Mouse (Mus musculus): ENCODE measurements around the gene Ppp1r16b. TPM values are rescaled to one million over a fixed set of nuclear protein-coding genes. Genes with fewer than 3 reads are reported as not detected.

The Ppp1r16b gene
- polyA plus RNA-seq, 1 experiment from 2014 or later, result 0.06 TPM

DNA sequence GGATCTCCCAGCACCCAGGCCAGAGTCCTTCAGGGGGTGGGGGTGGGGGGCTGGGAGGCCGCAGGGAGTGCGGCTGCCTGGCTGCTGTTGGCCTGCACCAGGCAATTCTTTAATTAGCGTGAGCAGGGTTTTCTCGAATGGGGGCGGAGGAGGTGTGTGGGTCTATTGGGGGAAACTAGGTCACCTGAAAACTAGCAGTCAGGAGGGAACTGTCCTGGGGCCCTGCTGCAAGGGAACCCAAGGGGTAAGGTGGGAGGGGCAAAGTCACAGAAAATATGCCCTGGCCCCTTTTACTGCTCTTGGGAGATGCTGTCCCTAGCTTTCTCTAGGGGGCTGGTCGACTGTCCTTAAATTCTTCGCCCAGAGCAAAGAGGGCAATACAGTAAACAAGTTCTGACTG is 24.4 kb downstream of the Ppp1r16b start:
- DNase-seq (ENCODE audit: low read depth, low spot score), result no peak
- POLR2A ChIA-PET, result no interaction called here
- peaks cover 14% of the 10 kb centered on the region for H3K27me3 ChIP-seq
- CTCF ChIA-PET, result no interaction called here
- ATAC-seq, result no peak
- in situ Hi-C loops (cut with MboI; ENCODE audit: low pct_unique_long_range_greater_than_20kb), result no loop called here
- no peak for TF ChIP-seq CTCF (IDR thresholded peaks at IDR 0.05)

GRCm38 (mm10) chr2:158690116-158690515 is 24.9 kb downstream of the Ppp1r16b start:
- H3K27me3 ChIP-seq, result peaks cover 14% of the 10 kb centered on the region
- ChIA-PET CTCF (no interaction called here), POLR2A (no interaction called here)
- DNase-seq (ENCODE audit: low read depth, low spot score), result no peak
- TF ChIP-seq CTCF (IDR thresholded peaks at IDR 0.05), result no peak
- ATAC-seq, result no peak
- in situ Hi-C loops (cut with MboI; ENCODE audit: low pct_unique_long_range_greater_than_20kb), result no loop called here

GRCm38 (mm10) chr2:158692191-158692590 is 27.0 kb downstream of the Ppp1r16b start:
- TF ChIP-seq CTCF (IDR thresholded peaks at IDR 0.05), result no peak
- CTCF ChIA-PET, result no interaction called here
- ATAC-seq (no peak), DNase-seq (ENCODE audit: low read depth, low spot score) (no peak)
- in situ Hi-C loops (cut with MboI; ENCODE audit: low pct_unique_long_range_greater_than_20kb), result no loop called here
- POLR2A ChIA-PET, result no interaction called here
- peaks cover 22% of the 10 kb centered on the region for H3K27me3 ChIP-seq

DNA sequence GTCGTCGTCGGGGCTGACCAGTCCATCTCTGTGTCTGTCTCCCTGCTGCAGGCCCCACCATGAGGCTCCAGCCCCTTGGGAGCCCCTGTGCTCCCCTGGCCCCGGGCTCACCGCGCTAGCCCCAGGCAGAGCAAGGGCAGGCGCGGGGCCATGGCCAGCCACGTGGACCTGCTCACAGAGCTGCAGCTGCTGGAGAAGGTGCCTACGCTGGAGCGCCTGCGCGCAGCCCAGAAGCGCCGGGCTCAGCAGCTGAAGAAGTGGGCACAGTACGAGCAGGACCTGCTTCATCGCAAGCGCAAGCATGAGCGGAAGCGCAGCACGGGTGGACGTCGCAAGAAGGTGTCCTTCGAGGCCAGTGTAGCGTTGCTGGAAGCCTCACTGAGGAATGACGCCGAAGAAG is 30.6 kb downstream of the Ppp1r16b start:
- ATAC-seq, result no peak
- ChIA-PET CTCF (no interaction called here), POLR2A (no interaction called here)
- DNase-seq (ENCODE audit: low read depth, low spot score), result no peak
- in situ Hi-C loops (cut with MboI; ENCODE audit: low pct_unique_long_range_greater_than_20kb), result no loop called here
- TF ChIP-seq CTCF (IDR thresholded peaks at IDR 0.05), result no peak
- H3K27me3 ChIP-seq, result peaks cover 22% of the 10 kb centered on the region

DNA sequence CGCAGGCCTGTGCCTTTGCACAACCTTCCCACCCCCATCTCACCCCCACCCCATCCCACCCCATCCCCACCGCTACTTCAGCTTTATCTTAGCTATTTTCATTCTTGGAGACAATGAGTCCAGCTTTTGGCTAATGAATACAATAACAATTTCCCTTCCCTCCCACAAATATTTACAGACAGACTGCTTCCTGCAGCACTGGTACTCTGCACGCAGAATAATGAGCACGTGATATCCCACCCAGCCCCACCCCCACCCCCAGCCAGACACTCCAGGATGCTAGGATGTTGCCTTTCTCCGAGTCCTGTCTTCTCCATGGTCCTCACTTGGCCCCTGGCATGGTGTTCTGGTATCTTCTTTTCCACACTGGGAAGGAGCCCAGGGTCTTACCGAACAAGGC is 31.3 kb downstream of the Ppp1r16b start:
- ChIA-PET POLR2A (no interaction called here), CTCF (no interaction called here)
- no peak for ATAC-seq

GRCm38 (mm10) chr2:158699908-158700307 is 34.7 kb downstream of the Ppp1r16b start:
- CTCF ChIA-PET, result no interaction called here
- peaks cover 7% of the 10 kb centered on the region for H3K27me3 ChIP-seq

More for the DNA sequence above, 31.3 kb downstream of the Ppp1r16b start:
- no peak for DNase-seq (ENCODE audit: low read depth, low spot score)
- TF ChIP-seq CTCF (IDR thresholded peaks at IDR 0.05), result no peak
- H3K27me3 ChIP-seq, result peaks cover 22% of the 10 kb centered on the region
- in situ Hi-C loops (cut with MboI; ENCODE audit: low pct_unique_long_range_greater_than_20kb), result no loop called here

DNA sequence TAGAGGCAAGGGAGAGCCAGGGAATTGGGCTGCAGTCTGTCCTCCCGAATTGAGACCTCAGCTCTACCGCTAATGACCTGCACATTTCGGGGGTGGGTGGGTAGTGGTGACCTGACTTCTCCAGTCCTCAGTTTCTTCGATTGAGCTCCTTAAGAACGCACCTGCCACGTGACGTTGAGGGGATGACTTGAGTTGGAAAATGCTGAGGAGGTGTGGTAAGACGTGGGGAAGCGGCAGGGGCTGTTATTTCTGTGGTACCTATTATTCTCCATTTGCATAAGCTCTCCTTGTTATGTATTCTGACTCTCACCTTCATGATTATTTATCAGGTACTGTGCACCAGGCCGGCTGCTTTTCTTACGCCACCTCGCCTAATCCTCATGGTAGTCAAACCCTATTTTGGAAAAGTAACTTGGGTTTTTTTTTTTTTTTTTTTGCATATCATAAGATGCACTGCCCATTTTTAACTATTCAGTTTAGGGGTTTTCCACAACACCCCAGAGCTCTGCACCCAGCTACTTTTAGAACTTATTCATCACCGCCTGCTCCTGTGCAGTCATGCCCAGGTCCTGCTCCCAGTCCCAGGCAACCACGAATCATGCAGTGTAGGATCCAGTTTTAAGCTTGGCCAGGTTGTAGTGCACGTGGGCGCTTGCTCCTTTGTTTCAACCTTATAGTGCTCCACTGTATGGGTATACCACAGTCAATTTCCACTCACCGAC is 35.5 kb downstream of the Ppp1r16b start:
- no peak for DNase-seq (ENCODE audit: low read depth, low spot score)
- ATAC-seq, result no peak
- TF ChIP-seq CTCF (IDR thresholded peaks at IDR 0.05), result no peak
- peaks cover 3% of the 10 kb centered on the region for H3K27me3 ChIP-seq
- in situ Hi-C loops (cut with MboI; ENCODE audit: low pct_unique_long_range_greater_than_20kb), result no loop called here
- ChIA-PET CTCF (no interaction called here), POLR2A (no interaction called here)

More at GRCm38 (mm10) chr2:158699908-158700307, 34.7 kb downstream of the Ppp1r16b start:
- in situ Hi-C loops (cut with MboI; ENCODE audit: low pct_unique_long_range_greater_than_20kb), result no loop called here
- ATAC-seq (no peak), DNase-seq (ENCODE audit: low read depth, low spot score) (no peak)
- TF ChIP-seq CTCF (IDR thresholded peaks at IDR 0.05), result no peak
- POLR2A ChIA-PET, result no interaction called here

GRCm38 (mm10) chr2:158701505-158701904 is 36.3 kb downstream of the Ppp1r16b start:
- DNase-seq (ENCODE audit: low read depth, low spot score) (no peak), ATAC-seq (no peak)
- in situ Hi-C loops (cut with MboI; ENCODE audit: low pct_unique_long_range_greater_than_20kb), result no loop called here
- ChIA-PET CTCF (no interaction called here), POLR2A (interaction anchor here (0.7 kb wide), 1 partner anchor 399 kb away, joined by 3 read pairs; no protein-coding TSS in a partner anchor)
- no peaks in the 10 kb centered on the region for H3K27me3 ChIP-seq
- no peak for TF ChIP-seq CTCF (IDR thresholded peaks at IDR 0.05)

DNA sequence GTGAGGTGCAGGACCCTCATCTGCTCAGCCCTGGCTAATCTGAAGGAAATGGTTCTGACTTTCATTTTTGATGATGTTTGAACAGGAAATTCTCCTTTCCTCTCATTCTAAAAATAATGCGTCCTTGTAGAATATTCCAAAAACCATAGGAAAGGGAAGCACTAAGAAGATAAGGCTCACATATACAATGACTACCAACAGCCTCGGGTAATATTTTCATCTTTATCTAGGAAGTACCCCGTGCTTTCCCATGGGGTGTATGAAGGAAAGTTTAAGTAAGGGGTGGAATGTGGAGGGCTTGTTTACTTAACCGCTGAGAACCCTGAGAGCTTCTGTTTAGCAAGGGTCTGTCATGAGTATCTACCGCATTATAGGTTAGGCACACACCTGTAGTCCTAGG is 37.0 kb downstream of the Ppp1r16b start:
- ATAC-seq (no peak), DNase-seq (ENCODE audit: low read depth, low spot score) (no peak)
- TF ChIP-seq CTCF (IDR thresholded peaks at IDR 0.05), result no peak
- ChIA-PET CTCF (no interaction called here), POLR2A (no interaction called here)
- in situ Hi-C loops (cut with MboI; ENCODE audit: low pct_unique_long_range_greater_than_20kb), result no loop called here
- H3K27me3 ChIP-seq, result no peaks in the 10 kb centered on the region

DNA sequence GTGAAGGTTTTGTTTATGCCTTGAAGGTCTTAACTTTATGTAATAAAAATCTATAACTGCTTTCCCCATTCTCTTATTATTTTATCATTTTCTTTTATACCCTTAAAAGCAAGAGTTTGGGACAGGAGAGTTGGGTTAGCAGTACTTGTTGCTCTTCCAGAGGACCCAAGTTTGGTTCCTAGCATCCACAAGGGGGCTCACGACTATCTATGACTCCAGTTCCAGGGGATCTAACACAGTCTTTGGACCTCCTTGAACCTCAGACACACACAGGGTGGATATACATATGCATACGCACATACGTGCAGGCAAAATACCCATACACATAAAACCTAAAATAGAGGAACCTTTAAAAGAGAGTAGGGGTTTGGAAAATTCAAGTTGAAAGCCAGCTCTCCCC is 39.5 kb downstream of the Ppp1r16b start:
- DNase-seq (ENCODE audit: low read depth, low spot score) (no peak), ATAC-seq (no peak)
- ChIA-PET CTCF (no interaction called here), POLR2A (no interaction called here)
- H3K27me3 ChIP-seq, result no peaks in the 10 kb centered on the region
- no peak for TF ChIP-seq CTCF (IDR thresholded peaks at IDR 0.05)
- in situ Hi-C loops (cut with MboI; ENCODE audit: low pct_unique_long_range_greater_than_20kb), result no loop called here

GRCm38 (mm10) chr2:158705529-158705928 is 40.3 kb downstream of the Ppp1r16b start:
- ChIA-PET CTCF (no interaction called here), POLR2A (no interaction called here)
- DNase-seq (ENCODE audit: low read depth, low spot score) (no peak), ATAC-seq (no peak)
- no peaks in the 10 kb centered on the region for H3K27me3 ChIP-seq
- TF ChIP-seq CTCF (IDR thresholded peaks at IDR 0.05), result no peak
- in situ Hi-C loops (cut with MboI; ENCODE audit: low pct_unique_long_range_greater_than_20kb), result no loop called here
